In the genomic region with DNA sequence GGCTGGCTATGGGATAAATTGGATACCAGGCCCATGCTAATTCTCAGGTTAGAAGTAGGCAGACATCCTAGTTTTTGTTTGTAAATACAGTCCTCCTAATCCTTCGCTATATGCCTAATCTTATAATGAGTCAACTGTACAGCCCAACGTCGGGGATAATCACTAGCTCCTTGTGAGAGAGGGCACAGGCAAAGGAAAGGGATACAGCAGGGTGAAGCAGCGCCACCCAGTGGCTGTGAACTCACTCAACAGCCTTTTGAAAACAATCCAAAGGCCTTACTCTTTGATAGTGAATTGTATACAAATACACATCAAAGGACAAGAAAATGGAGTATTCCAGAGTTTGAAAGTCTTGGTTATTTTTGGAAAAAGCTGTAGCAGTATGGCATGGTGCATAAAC, we compare ENCODE assay signal across 7 mouse cellular contexts. TPM values are rescaled to one million over a fixed set of nuclear protein-coding genes. Genes with fewer than 3 reads are reported as not detected.
DNase-seq lines count a peak whose midpoint lies in the region; ATAC-seq lines count a peak whose summit lies in the region.

No protein-coding gene starts in this region.

- intact Hi-C loops in left cerebral cortex, postnatal 14 days (cut with DNase I): loop anchor here (10.0 kb wide), 1 partner anchor 238 kb away; no protein-coding TSS in a partner anchor

- DNase-seq in spleen, postnatal 4 days (ENCODE audit: low spot score in 2 of 2): peak; percentile 21 to 61
- no peak for DNase-seq in spleen, postnatal 14 days (ENCODE audit: low spot score in 2 of 2)
- DNase-seq in adipocyte (ENCODE audit: low spot score): peak; percentile 52
- DNase-seq in cerebellum, postnatal 25 days: peak; percentile 28 to 66
- DNase-seq in left cerebral cortex, postnatal 14 days (ENCODE audit: low spot score in 2 of 2): peak; percentile 73 to 77
- DNase-seq in retina, postnatal 7 days (ENCODE audit: low read depth, low spot score): peak; percentile 59

- peak; percentile 89 for ATAC-seq in granulocyte monocyte progenitor cell, adult 5-6 weeks (replicated peaks; ENCODE audit: poor library complexity, severe bottlenecking)

RNA-seq across cellular contexts. Expression of a gene that starts 10.0 kb away (rescaled TPM):
- 3.4 and 11.0 TPM in 2 replicates for total RNA-seq in granulocyte monocyte progenitor cell, adult 5-6 weeks (2014; fragmentation: Nextera tagmentation)
- 4.0 and 11.8 TPM in 2 replicates for total RNA-seq in granulocyte monocyte progenitor cell, adult 5-6 weeks (2017)
- 10 to 100 TPM; 28.5 TPM for total RNA-seq in left cerebral cortex, postnatal 14 days (2021)

RNA-seq across cellular contexts. Expression of a gene that starts 39.2 kb away (rescaled TPM):
- 14.0 and 14.7 TPM in 2 replicates for total RNA-seq in granulocyte monocyte progenitor cell, adult 5-6 weeks (2014; fragmentation: Nextera tagmentation)
- 15.9 and 22.4 TPM in 2 replicates for total RNA-seq in granulocyte monocyte progenitor cell, adult 5-6 weeks (2017)
- total RNA-seq in left cerebral cortex, postnatal 14 days (2021): 10 to 100 TPM; 84.0 to 85.6 TPM

Comparison
In these comparisons a context has a peak if more than half of its experiments do, and no peak if none do; other contexts are left out.
1. DNase-seq: peak in spleen, postnatal 4 days (2 of 2), adipocyte (single experiment), cerebellum, postnatal 25 days (2 of 2), left cerebral cortex, postnatal 14 days (2 of 2) and retina, postnatal 7 days (single experiment); none in spleen, postnatal 14 days (0 of 2).